Mouse (Mus musculus): ENCODE measurements around the gene Plin1. TPM values are rescaled to one million over a fixed set of nuclear protein-coding genes. Genes with fewer than 3 reads are reported as not detected.

The Plin1 gene
- 0.13 TPM in 1 of 2 replicates, not detected in the other for polyA plus RNA-seq (2016; fragmentation: Nextera tagmentation; extraction: Ambion mirVana)

DNA sequence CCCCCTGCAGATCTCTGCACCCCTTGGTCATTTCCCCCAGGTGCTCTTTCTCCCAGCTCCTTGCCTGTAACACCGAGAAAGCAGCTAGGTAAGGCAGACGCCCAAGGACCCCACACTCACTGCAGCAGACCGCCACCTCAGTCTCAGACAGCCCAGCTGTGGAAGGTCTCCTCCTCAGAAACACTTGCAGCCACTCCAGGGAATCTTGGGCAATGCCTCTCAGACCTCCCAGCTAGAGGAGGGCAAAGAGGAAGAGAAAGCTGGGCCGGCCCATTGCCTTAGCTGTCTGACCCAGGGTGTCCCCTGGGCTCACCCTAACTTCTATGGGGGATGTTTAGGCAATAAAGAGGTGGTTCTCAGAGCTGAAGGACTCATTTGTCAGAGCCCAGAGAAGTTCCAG lies at the start of gene Plin1:
Plin1 (minus strand) TSS at position 282 of the 400 bp plus-strand sequence.
- Histone ChIP-seq H3K4me3 (no peak within 1 kb of the TSS), H3K27me3 (0 out of 2 replicates have a peak, but pooled peaks cover 3% of the 10 kb centered on the region), H3K9ac (no peak within 1 kb of the TSS), H3K36me3 (peaks cover 10% of the 10 kb centered on the region), H3K9me3 (no peaks in the 10 kb centered on the region), H3K27ac (no peak within 1 kb of the TSS), H3K4me2 (replicated peaks) (no peak within 1 kb of the TSS), H3K4me1 (no peaks in the 10 kb centered on the region)
- ATAC-seq (ENCODE audit: insufficient number of reproducible peaks, insufficient read depth, low FRiP score, low TSS enrichment), result no peak
- WGBS, result 49% methylated on average over 4 of the region's 4 CpGs

GRCm38 (mm10) chr7:79782516-79782855 lies 49.8 kb upstream of the Plin1 start:
- H3K4me1 ChIP-seq, result no peaks in the 10 kb centered on the region; the same call in 1 of the 2 replicates
- no peaks in the 10 kb centered on the region for H3K9me3 ChIP-seq
- H3K36me3 ChIP-seq, result no peaks in the 10 kb centered on the region
- H3K9ac ChIP-seq, result no peak overlapping the region
- no peak overlapping the region for H3K4me3 ChIP-seq
- H3K4me2 ChIP-seq (replicated peaks), result no peak overlapping the region
- 73% methylated on average over 2 of the region's 2 CpGs for WGBS
- H3K27ac ChIP-seq, result no peak overlapping the region
- ATAC-seq (ENCODE audit: insufficient number of reproducible peaks, insufficient read depth, low FRiP score, low TSS enrichment), result no peak
- H3K27me3 ChIP-seq, result no peaks in the 10 kb centered on the region

DNA sequence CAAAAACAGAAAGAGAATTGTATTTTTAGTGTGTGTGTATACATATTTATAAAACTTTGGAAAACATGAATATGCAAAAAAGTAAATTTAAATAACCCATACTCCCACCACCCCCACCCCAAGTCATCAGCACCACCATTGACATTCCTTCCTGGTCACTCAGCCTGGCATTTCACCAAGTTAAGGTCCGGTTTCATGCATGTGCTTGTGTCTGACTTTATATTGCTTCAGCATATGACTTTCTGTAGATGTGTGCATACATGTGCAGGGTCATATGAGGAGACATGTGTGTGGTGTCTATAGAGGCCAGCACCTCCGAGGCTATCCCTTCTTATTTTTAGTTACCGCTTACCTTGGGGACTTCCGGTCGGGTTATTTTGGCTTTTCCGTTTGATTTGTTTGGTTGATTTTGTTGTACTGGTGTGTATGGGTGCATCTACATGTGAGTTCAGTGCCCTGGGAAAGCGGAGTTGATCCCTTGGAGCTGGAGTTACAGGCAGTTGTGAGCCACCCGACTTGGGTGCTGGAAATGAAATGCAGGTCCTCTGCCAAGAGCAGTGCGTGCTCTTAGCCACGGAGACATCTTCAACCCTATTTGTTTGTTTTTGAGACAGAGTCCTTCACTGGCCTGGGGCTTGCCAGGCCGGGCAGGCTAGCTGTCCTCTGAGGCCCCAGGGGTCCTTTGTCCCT lies 49.3 kb upstream of the Plin1 start:
- H3K36me3 ChIP-seq, result no peaks in the 10 kb centered on the region
- no peaks in the 10 kb centered on the region for H3K9me3 ChIP-seq
- H3K27me3 ChIP-seq, result no peaks in the 10 kb centered on the region
- no peak for ATAC-seq (ENCODE audit: insufficient number of reproducible peaks, insufficient read depth, low FRiP score, low TSS enrichment)
- H3K27ac ChIP-seq, result no peak overlapping the region
- H3K9ac ChIP-seq, result no peak overlapping the region
- H3K4me3 ChIP-seq, result no peak overlapping the region
- WGBS, result 77% methylated on average over 11 of the region's 11 CpGs
- no peaks in the 10 kb centered on the region; the same call in 1 of the 2 replicates for H3K4me1 ChIP-seq
- H3K4me2 ChIP-seq (replicated peaks), result no peak overlapping the region

GRCm38 (mm10) chr7:79780647-79781626 lies 48.2 kb upstream of the Plin1 start:
- Histone ChIP-seq H3K9ac (no peak overlapping the region), H3K27me3 (no peaks in the 10 kb centered on the region), H3K9me3 (no peaks in the 10 kb centered on the region), H3K4me1 (no peaks in the 10 kb centered on the region; the same call in 1 of the 2 replicates), H3K27ac (no peak overlapping the region), H3K36me3 (no peaks in the 10 kb centered on the region), H3K4me3 (peak overlapping the region; percentile 9; the same call in 1 of the 2 replicates), H3K4me2 (replicated peaks) (peak overlapping the region; percentile 35)
- ATAC-seq (ENCODE audit: insufficient number of reproducible peaks, insufficient read depth, low FRiP score, low TSS enrichment), result 0 out of 2 replicates have a peak, but pooled peaks have one; percentile 41
- 28% methylated on average over 16 of the region's 16 CpGs for WGBS

- no peaks in the 10 kb centered on the region for H3K36me3 ChIP-seq
- H3K9ac ChIP-seq, result no peak overlapping the region
- 43% methylated on average over 15 of the region's 15 CpGs for WGBS
- H3K4me2 ChIP-seq (replicated peaks), result no peak overlapping the region
- H3K4me1 ChIP-seq, result no peaks in the 10 kb centered on the region
- ATAC-seq (ENCODE audit: insufficient number of reproducible peaks, insufficient read depth, low FRiP score, low TSS enrichment), result no peak
- no peaks in the 10 kb centered on the region for H3K27me3 ChIP-seq
- no peak overlapping the region for H3K27ac ChIP-seq
- no peaks in the 10 kb centered on the region for H3K9me3 ChIP-seq
- H3K4me3 ChIP-seq, result no peak overlapping the region
These were observed 39.1 kb upstream of the Plin1 start for GRCm38 (mm10) chr7:79771561-79772512.

GRCm38 (mm10) chr7:79769664-79770063 lies 37.0 kb upstream of the Plin1 start:
- no peaks in the 10 kb centered on the region for H3K36me3 ChIP-seq
- no peak overlapping the region for H3K9ac ChIP-seq
- no peaks in the 10 kb centered on the region for H3K9me3 ChIP-seq
- H3K27me3 ChIP-seq, result no peaks in the 10 kb centered on the region
- 81% methylated on average over 3 of the region's 3 CpGs for WGBS
- no peak overlapping the region for H3K27ac ChIP-seq
- no peak overlapping the region for H3K4me3 ChIP-seq
- no peak for ATAC-seq (ENCODE audit: insufficient number of reproducible peaks, insufficient read depth, low FRiP score, low TSS enrichment)
- H3K4me1 ChIP-seq, result no peaks in the 10 kb centered on the region
- H3K4me2 ChIP-seq (replicated peaks), result no peak overlapping the region

GRCm38 (mm10) chr7:79765991-79766390 lies 33.3 kb upstream of the Plin1 start:
- Histone ChIP-seq H3K9ac (no peak overlapping the region), H3K27me3 (no peaks in the 10 kb centered on the region), H3K9me3 (no peaks in the 10 kb centered on the region), H3K36me3 (no peaks in the 10 kb centered on the region), H3K4me2 (replicated peaks) (no peak overlapping the region), H3K4me1 (no peaks in the 10 kb centered on the region), H3K27ac (no peak overlapping the region), H3K4me3 (no peak overlapping the region)
- no peak for ATAC-seq (ENCODE audit: insufficient number of reproducible peaks, insufficient read depth, low FRiP score, low TSS enrichment)
- 47% methylated on average over 1 of the region's 1 CpGs for WGBS

GRCm38 (mm10) chr7:79762106-79762505 lies 29.4 kb upstream of the Plin1 start:
- no peak overlapping the region for H3K4me3 ChIP-seq
- H3K9me3 ChIP-seq, result no peaks in the 10 kb centered on the region
- no peak for ATAC-seq (ENCODE audit: insufficient number of reproducible peaks, insufficient read depth, low FRiP score, low TSS enrichment)
- no peaks in the 10 kb centered on the region for H3K27me3 ChIP-seq
- no peak overlapping the region for H3K9ac ChIP-seq
- H3K4me2 ChIP-seq (replicated peaks), result no peak overlapping the region
- H3K27ac ChIP-seq, result no peak overlapping the region
- 72% methylated on average over 8 of the region's 8 CpGs for WGBS
- no peaks in the 10 kb centered on the region for H3K4me1 ChIP-seq
- H3K36me3 ChIP-seq, result no peaks in the 10 kb centered on the region

- Histone ChIP-seq H3K4me3 (no peak overlapping the region), H3K9ac (no peak overlapping the region), H3K27ac (no peak overlapping the region), H3K36me3 (no peaks in the 10 kb centered on the region), H3K4me2 (replicated peaks) (no peak overlapping the region), H3K9me3 (no peaks in the 10 kb centered on the region), H3K27me3 (no peaks in the 10 kb centered on the region), H3K4me1 (no peaks in the 10 kb centered on the region)
- ATAC-seq (ENCODE audit: insufficient number of reproducible peaks, insufficient read depth, low FRiP score, low TSS enrichment), result no peak
- 79% methylated on average over 5 of the region's 5 CpGs for WGBS
These were observed 28.6 kb upstream of the Plin1 start for GRCm38 (mm10) chr7:79761124-79761876.

GRCm38 (mm10) chr7:79759766-79760165 lies 27.1 kb upstream of the Plin1 start:
- H3K27me3 ChIP-seq, result no peaks in the 10 kb centered on the region
- no peak for ATAC-seq (ENCODE audit: insufficient number of reproducible peaks, insufficient read depth, low FRiP score, low TSS enrichment)
- no peak overlapping the region for H3K4me3 ChIP-seq

More at GRCm38 (mm10) chr7:79759766-79760165, 27.1 kb upstream of the Plin1 start:
- H3K4me2 ChIP-seq (replicated peaks), result no peak overlapping the region
- H3K9me3 ChIP-seq, result no peaks in the 10 kb centered on the region
- H3K36me3 ChIP-seq, result no peaks in the 10 kb centered on the region
- H3K9ac ChIP-seq, result no peak overlapping the region
- no peak overlapping the region for H3K27ac ChIP-seq
- H3K4me1 ChIP-seq, result no peaks in the 10 kb centered on the region
